Mouse (Mus musculus): Measurements from ENCODE around the gene Cand2.

- TF ChIP-seq CTCF (IDR thresholded peaks at IDR 0.05; ENCODE audit: extremely low read depth, insufficient read depth, low read length) (no peak), POLR2A (IDR thresholded peaks at IDR 0.05; ENCODE audit: extremely low read depth, insufficient read depth, low read length) (no peak)
These were observed 3.5 kb upstream of the Cand2 start for GRCm38 (mm10) chr6:115770852-115771251.

Data from cortical plate, adult 2 months (tissue).